Mouse (Mus musculus) frontal cortex, postnatal 14 days (tissue): Measurements from ENCODE around the gene Ksr2.

Experiments used
- DNase-seq, 2 experiments: peaks; one replicate each; pipeline ENCODE4 v3.0.0; 2022; ENCODE audit warnings: low spot score in 2 of 2

Gene Ksr2

GRCm38 (mm10) chr5:117482013-117482412, 68.2 kb downstream of the Ksr2 start:
- DNase-seq = no peak

- no peak for DNase-seq
Measured at GRCm38 (mm10) chr5:117485411-117485810, 71.6 kb downstream of the Ksr2 start.

- DNase-seq = no peak
Measured at GRCm38 (mm10) chr5:117486092-117486491, 72.3 kb downstream of the Ksr2 start.

- no peak for DNase-seq
Measured at GRCm38 (mm10) chr5:117488155-117488554, 74.4 kb downstream of the Ksr2 start.

GRCm38 (mm10) chr5:117488670-117489325, 75.0 kb downstream of the Ksr2 start:
- no peak for DNase-seq

- DNase-seq = peak; percentile 52 to 63
Measured at GRCm38 (mm10) chr5:117492933-117493863, 79.4 kb downstream of the Ksr2 start.

- peak; percentile 60 to 73 for DNase-seq
Measured at GRCm38 (mm10) chr5:117493947-117494346, 80.1 kb downstream of the Ksr2 start.

GRCm38 (mm10) chr5:117497084-117497483, 83.3 kb downstream of the Ksr2 start:
- DNase-seq = no peak

GRCm38 (mm10) chr5:117502611-117503010, 88.8 kb downstream of the Ksr2 start:
- no peak for DNase-seq

- no peak for DNase-seq
Measured at GRCm38 (mm10) chr5:117504431-117504830, 90.6 kb downstream of the Ksr2 start.

GRCm38 (mm10) chr5:117505204-117505603, 91.4 kb downstream of the Ksr2 start:
- peak in 1 of 2 experiments; percentile 53 for DNase-seq

- DNase-seq = no peak
Measured at GRCm38 (mm10) chr5:117505769-117506168, 92.0 kb downstream of the Ksr2 start.

- DNase-seq = peak in 1 of 2 experiments; percentile 61
Measured at GRCm38 (mm10) chr5:117506406-117506805, 92.6 kb downstream of the Ksr2 start.

GRCm38 (mm10) chr5:117509511-117510375, 95.9 kb downstream of the Ksr2 start:
- no peak for DNase-seq

- DNase-seq = no peak
Measured at GRCm38 (mm10) chr5:117510864-117511263, 97.1 kb downstream of the Ksr2 start.

GRCm38 (mm10) chr5:117515396-117515795, 101.6 kb downstream of the Ksr2 start:
- no peak for DNase-seq

GRCm38 (mm10) chr5:117515861-117516260, 102.1 kb downstream of the Ksr2 start:
- no peak for DNase-seq

GRCm38 (mm10) chr5:117516597-117516996, 102.8 kb downstream of the Ksr2 start:
- DNase-seq = peak in 1 of 2 experiments; percentile 75

GRCm38 (mm10) chr5:117519858-117520495, 106.2 kb downstream of the Ksr2 start:
- DNase-seq = no peak

- no peak for DNase-seq
Measured at GRCm38 (mm10) chr5:117521156-117521555, 107.4 kb downstream of the Ksr2 start.

- DNase-seq = no peak
Measured at GRCm38 (mm10) chr5:117521701-117522100, 107.9 kb downstream of the Ksr2 start.
